Mouse (Mus musculus): ENCODE results near the gene Gm39566. TPM values are rescaled to one million over a fixed set of nuclear protein-coding genes. Genes with fewer than 3 reads are reported as not detected.

Gene Gm39566
- not detected in 2 replicates for polyA plus RNA-seq (2021; fragmentation: Nextera tagmentation)
- long read RNA-seq, experiment 1, result 0 reads
- long read RNA-seq, experiment 2, result 0 reads

GRCm38 (mm10) chr11:69815155-69815554, at the start of gene Gm39566:
Gene Gm39566, minus strand, starts transcription at chr11:69815298.

GRCm38 (mm10) chr11:69858113-69858998, 43.3 kb upstream of the Gm39566 start, which contains the start of gene Tnk1:
Gene Tnk1, minus strand, starts transcription at chr11:69858730.

GRCm38 (mm10) chr11:69846198-69846680, 31.1 kb upstream of the Gm39566 start, which contains the start of gene Plscr3:
Gene Plscr3, plus strand, starts transcription at chr11:69846376.

GRCm38 (mm10) chr11:69837952-69838713, 23.0 kb upstream of the Gm39566 start, which contains the start of gene Tmem256:
Gene Tmem256, plus strand, starts transcription at chr11:69838514.

GRCm38 (mm10) chr11:69837604-69837951, 22.5 kb upstream of the Gm39566 start, which contains the start of gene Nlgn2:
Gene Nlgn2, minus strand, starts transcription at chr11:69837784.

GRCm38 (mm10) chr11:69822080-69822479, 7.0 kb upstream of the Gm39566 start, which contains the start of gene Spem1:
Gene Spem1, minus strand, starts transcription at chr11:69822180.

GRCm38 (mm10) chr11:69818365-69818764, 3.3 kb upstream of the Gm39566 start, which contains the start of gene Spem2:
Gene Spem2, minus strand, starts transcription at chr11:69818465.

GRCm38 (mm10) chr11:69804972-69805909, 9.9 kb downstream of the Gm39566 start, which contains the start of gene Tmem102:
Gene Tmem102, minus strand, starts transcription at chr11:69805624.

GRCm38 (mm10) chr11:69801379-69801977, 13.6 kb downstream of the Gm39566 start, which contains the start of gene Fgf11:
Gene Fgf11, minus strand, starts transcription at chr11:69801857.

GRCm38 (mm10) chr11:69795168-69795982, 19.7 kb downstream of the Gm39566 start, which contains the start of gene Chrnb1:
Gene Chrnb1, minus strand, starts transcription at chr11:69795943.

GRCm38 (mm10) chr11:69765221-69766125, 49.6 kb downstream of the Gm39566 start, which contains the start of gene Zbtb4:
Gene Zbtb4, plus strand, starts transcription at chr11:69765912.

GRCm38 (mm10) chr11:69761868-69762267, 53.2 kb downstream of the Gm39566 start, which contains the start of gene Slc35g3:
Gene Slc35g3, minus strand, starts transcription at chr11:69761968.

Other genes starting within 250 kb of the Gm39566 start
- 11.1 and 12.9 TPM in 2 replicates for gene Wrap53, start 235.0 kb downstream of the Gm39566 start, polyA plus RNA-seq (2021; fragmentation: Nextera tagmentation)
- 20.2 and 20.9 TPM in 2 replicates for gene Trp53, start 234.9 kb downstream of the Gm39566 start, polyA plus RNA-seq (2021; fragmentation: Nextera tagmentation)
- 153 and 269 TPM in 2 replicates for gene Atp1b2, start 209.4 kb downstream of the Gm39566 start, polyA plus RNA-seq (2021; fragmentation: Nextera tagmentation)
- gene Shbg, start 197.4 kb downstream of the Gm39566 start, polyA plus RNA-seq (2021; fragmentation: Nextera tagmentation), result not detected in 2 replicates
- gene Sat2, start 193.3 kb downstream of the Gm39566 start, polyA plus RNA-seq (2021; fragmentation: Nextera tagmentation), result 13.9 and 15.2 TPM in 2 replicates
- gene Fxr2, start 182.3 kb downstream of the Gm39566 start, polyA plus RNA-seq (2021; fragmentation: Nextera tagmentation), result 6.9 and 10.3 TPM in 2 replicates
- 0.36 TPM in 1 of 2 replicates, not detected in the other for gene Sox15, start 160.0 kb downstream of the Gm39566 start, polyA plus RNA-seq (2021; fragmentation: Nextera tagmentation)
- gene Mpdu1, start 152.7 kb downstream of the Gm39566 start, polyA plus RNA-seq (2021; fragmentation: Nextera tagmentation), result 87.7 and 102 TPM in 2 replicates
- gene Cd68, start 149.1 kb downstream of the Gm39566 start, polyA plus RNA-seq (2021; fragmentation: Nextera tagmentation), result 18.2 and 20.8 TPM in 2 replicates
- 163 and 212 TPM in 2 replicates for gene Eif4a1, start 142.9 kb downstream of the Gm39566 start, polyA plus RNA-seq (2021; fragmentation: Nextera tagmentation)
- 16.2 and 20.9 TPM in 2 replicates for gene Senp3, start 133.2 kb downstream of the Gm39566 start, polyA plus RNA-seq (2021; fragmentation: Nextera tagmentation)
- gene Tnfsf13, start 129.5 kb downstream of the Gm39566 start, polyA plus RNA-seq (2021; fragmentation: Nextera tagmentation), result 3.5 and 3.8 TPM in 2 replicates
- 3.3 and 11.2 TPM in 2 replicates for gene Tnfsf12, start 119.4 kb downstream of the Gm39566 start, polyA plus RNA-seq (2021; fragmentation: Nextera tagmentation)
- gene Tnfsfm13, start 119.2 kb downstream of the Gm39566 start, polyA plus RNA-seq (2021; fragmentation: Nextera tagmentation), result 3.0 and 5.7 TPM in 2 replicates
- gene Polr2a, start 56.7 kb downstream of the Gm39566 start, polyA plus RNA-seq (2021; fragmentation: Nextera tagmentation), result 3.9 and 7.0 TPM in 2 replicates
- gene Slc35g3, start 53.3 kb downstream of the Gm39566 start, polyA plus RNA-seq (2021; fragmentation: Nextera tagmentation), result not detected in 2 replicates
- gene Zbtb4, start 49.4 kb downstream of the Gm39566 start, polyA plus RNA-seq (2021; fragmentation: Nextera tagmentation), result 6.7 and 9.8 TPM in 2 replicates
- 0.17 and 0.19 TPM in 2 replicates for gene Chrnb1, start 19.4 kb downstream of the Gm39566 start, polyA plus RNA-seq (2021; fragmentation: Nextera tagmentation)
- 2.3 and 2.7 TPM in 2 replicates for gene Fgf11, start 13.4 kb downstream of the Gm39566 start, polyA plus RNA-seq (2021; fragmentation: Nextera tagmentation)
- gene Tmem102, start 9.7 kb downstream of the Gm39566 start, polyA plus RNA-seq (2021; fragmentation: Nextera tagmentation), result 0.39 and 0.40 TPM in 2 replicates
- not detected in 2 replicates for gene Spem2, start 3.2 kb upstream of the Gm39566 start, polyA plus RNA-seq (2021; fragmentation: Nextera tagmentation)
- not detected in 2 replicates for gene Spem1, start 6.9 kb upstream of the Gm39566 start, polyA plus RNA-seq (2021; fragmentation: Nextera tagmentation)
- 12.4 and 16.8 TPM in 2 replicates for gene Nlgn2, start 22.5 kb upstream of the Gm39566 start, polyA plus RNA-seq (2021; fragmentation: Nextera tagmentation)
- gene Tmem256, start 23.2 kb upstream of the Gm39566 start, polyA plus RNA-seq (2021; fragmentation: Nextera tagmentation), result 510 and 573 TPM in 2 replicates
- 4.0 and 11.7 TPM in 2 replicates for gene Plscr3, start 31.1 kb upstream of the Gm39566 start, polyA plus RNA-seq (2021; fragmentation: Nextera tagmentation)
- 0.08 TPM in 1 of 2 replicates, not detected in the other for gene Tnk1, start 43.4 kb upstream of the Gm39566 start, polyA plus RNA-seq (2021; fragmentation: Nextera tagmentation)
- not detected in 2 replicates for gene Tmem95, start 62.7 kb upstream of the Gm39566 start, polyA plus RNA-seq (2021; fragmentation: Nextera tagmentation)
- gene Kctd11, start 66.1 kb upstream of the Gm39566 start, polyA plus RNA-seq (2021; fragmentation: Nextera tagmentation), result 0.42 and 0.43 TPM in 2 replicates
- gene Acap1, start 80.2 kb upstream of the Gm39566 start, polyA plus RNA-seq (2021; fragmentation: Nextera tagmentation), result not detected in 2 replicates
- 0.20 and 0.37 TPM in 2 replicates for gene 2810408A11Rik, start 85.7 kb upstream of the Gm39566 start, polyA plus RNA-seq (2021; fragmentation: Nextera tagmentation)
- 8.7 and 12.8 TPM in 2 replicates for gene Neurl4, start 85.8 kb upstream of the Gm39566 start, polyA plus RNA-seq (2021; fragmentation: Nextera tagmentation)
- gene Gps2, start 98.6 kb upstream of the Gm39566 start, polyA plus RNA-seq (2021; fragmentation: Nextera tagmentation), result 19.7 and 23.9 TPM in 2 replicates
- 765 and 797 TPM in 2 replicates for gene Eif5a, start 106.7 kb upstream of the Gm39566 start, polyA plus RNA-seq (2021; fragmentation: Nextera tagmentation)
- 0.92 TPM in 1 of 2 replicates, not detected in the other for gene Ybx2, start 120.5 kb upstream of the Gm39566 start, polyA plus RNA-seq (2021; fragmentation: Nextera tagmentation)
- gene Slc2a4, start 132.9 kb upstream of the Gm39566 start, polyA plus RNA-seq (2021; fragmentation: Nextera tagmentation), result 0.61 and 0.64 TPM in 2 replicates
- gene Cldn7, start 149.5 kb upstream of the Gm39566 start, polyA plus RNA-seq (2021; fragmentation: Nextera tagmentation), result not detected in 2 replicates
- gene Ctdnep1, start 165.9 kb upstream of the Gm39566 start, polyA plus RNA-seq (2021; fragmentation: Nextera tagmentation), result 16.4 and 21.9 TPM in 2 replicates
- 112 and 113 TPM in 2 replicates for gene Elp5, start 167.2 kb upstream of the Gm39566 start, polyA plus RNA-seq (2021; fragmentation: Nextera tagmentation)
- gene Gabarap, start 175.8 kb upstream of the Gm39566 start, polyA plus RNA-seq (2021; fragmentation: Nextera tagmentation), result 291 and 457 TPM in 2 replicates
- 9.2 and 18.6 TPM in 2 replicates for gene Phf23, start 180.5 kb upstream of the Gm39566 start, polyA plus RNA-seq (2021; fragmentation: Nextera tagmentation)
- gene Dvl2, start 185.3 kb upstream of the Gm39566 start, polyA plus RNA-seq (2021; fragmentation: Nextera tagmentation), result 1.6 and 4.0 TPM in 2 replicates
- gene Acadvl, start 200.1 kb upstream of the Gm39566 start, polyA plus RNA-seq (2021; fragmentation: Nextera tagmentation), result 40.5 and 55.2 TPM in 2 replicates
- gene Dlg4, start 201.6 kb upstream of the Gm39566 start, polyA plus RNA-seq (2021; fragmentation: Nextera tagmentation), result 50.8 and 69.9 TPM in 2 replicates
- 3.1 and 3.3 TPM in 2 replicates for gene Asgr1, start 238.8 kb upstream of the Gm39566 start, polyA plus RNA-seq (2021; fragmentation: Nextera tagmentation)

Data from left cerebral cortex, adult 6 months (tissue).